Mouse (Mus musculus) CD4-positive, CD25-positive, alpha-beta regulatory T cell, adult 2 months (primary cell): ENCODE results near the gene Ppp2r1b.
"Not testable (repeated sequence)": the region's sequence is repeated elsewhere in the genome, so short reads cannot be mapped to it uniquely, and the experiment has no call there.

Source experiments
- DNase-seq: peaks from one replicate; pipeline ENCODE4 v3.0.0-alpha.2; 2012; ENCODE audit warnings: low read depth, low spot score

The Ppp2r1b gene

DNA sequence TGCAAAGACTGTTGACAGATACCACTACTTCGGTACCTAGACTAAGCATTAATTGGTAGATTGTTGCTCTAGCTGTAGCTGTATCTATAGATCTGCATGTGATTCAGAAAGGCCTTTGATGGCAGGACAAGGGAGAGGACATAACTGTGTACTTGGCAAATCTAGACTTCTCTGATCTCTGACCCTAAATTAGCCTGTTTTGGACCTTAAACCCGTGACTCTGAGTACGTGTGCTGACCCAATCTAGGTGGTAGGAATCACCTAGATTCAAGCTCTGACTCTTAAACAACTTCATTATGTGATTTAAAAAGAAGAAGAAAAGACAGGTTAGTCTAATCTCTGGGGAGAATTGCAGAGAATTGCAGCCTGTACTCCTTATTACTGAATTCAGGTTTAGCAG lies at the start of gene Ppp2r1b:
Ppp2r1b (plus strand) TSS at position 221 of the 400 bp plus-strand sequence.
- DNase-seq: no peak

DNA sequence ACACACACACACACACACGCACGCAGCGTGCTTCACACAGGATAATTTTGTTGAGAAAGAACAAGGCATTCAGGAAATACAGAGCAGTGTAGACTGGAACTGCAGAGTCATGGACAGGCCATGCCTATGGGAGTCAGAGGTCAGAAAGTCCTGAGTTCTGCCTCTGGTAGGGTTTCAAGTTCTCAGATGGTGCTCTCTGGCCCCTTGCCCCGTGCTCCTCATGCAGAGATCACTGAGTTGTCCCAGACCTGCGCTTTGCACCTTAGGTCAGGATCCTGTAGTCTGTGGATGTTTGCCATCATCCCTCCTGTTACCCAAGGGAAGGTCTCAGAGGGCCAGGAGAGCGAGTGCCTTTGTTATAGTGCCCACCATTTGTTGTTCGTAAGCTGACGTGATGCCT lies 48.3 kb upstream of the Ppp2r1b start:
- DNase-seq: no peak

DNA sequence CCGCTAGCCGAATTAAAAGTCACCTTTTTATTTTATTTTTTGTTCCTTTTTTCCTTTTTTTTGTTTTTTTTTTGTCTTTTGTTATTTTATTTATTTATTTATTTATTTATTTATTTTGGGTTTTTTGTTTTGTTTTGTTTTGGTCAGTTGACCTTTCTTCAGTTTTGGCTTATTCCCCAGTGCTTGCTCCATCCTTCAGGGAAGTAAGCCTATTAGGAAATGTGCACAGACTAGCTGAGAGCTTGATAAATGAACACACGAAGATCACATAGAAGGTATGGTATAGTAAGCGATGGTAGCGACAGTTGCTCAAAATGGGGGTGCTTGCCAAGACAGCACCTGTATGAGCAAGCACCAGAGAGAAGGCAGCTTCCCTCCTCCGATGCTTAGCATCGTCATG lies 47.5 kb upstream of the Ppp2r1b start:
- DNase-seq: no peak

DNA sequence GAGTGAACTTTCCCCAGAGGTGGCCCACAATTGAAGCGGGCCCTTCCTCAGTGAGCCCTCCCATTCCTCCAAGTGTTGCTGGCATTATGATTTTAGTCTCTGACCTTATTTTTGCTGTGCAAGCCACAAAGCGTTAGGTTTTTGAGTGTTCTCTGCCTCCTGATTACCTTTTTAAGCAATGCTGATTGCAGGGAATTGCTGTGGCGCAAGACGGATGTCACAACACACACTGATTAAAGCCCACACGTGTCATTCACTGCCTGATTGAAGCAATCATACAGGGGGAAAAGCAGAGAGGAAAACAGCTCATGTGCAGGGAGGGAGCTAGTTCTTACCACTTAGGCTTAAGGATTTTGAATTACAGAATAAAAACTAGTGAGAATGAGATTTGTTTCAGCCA lies 46.7 kb upstream of the Ppp2r1b start:
- no peak for DNase-seq

DNA sequence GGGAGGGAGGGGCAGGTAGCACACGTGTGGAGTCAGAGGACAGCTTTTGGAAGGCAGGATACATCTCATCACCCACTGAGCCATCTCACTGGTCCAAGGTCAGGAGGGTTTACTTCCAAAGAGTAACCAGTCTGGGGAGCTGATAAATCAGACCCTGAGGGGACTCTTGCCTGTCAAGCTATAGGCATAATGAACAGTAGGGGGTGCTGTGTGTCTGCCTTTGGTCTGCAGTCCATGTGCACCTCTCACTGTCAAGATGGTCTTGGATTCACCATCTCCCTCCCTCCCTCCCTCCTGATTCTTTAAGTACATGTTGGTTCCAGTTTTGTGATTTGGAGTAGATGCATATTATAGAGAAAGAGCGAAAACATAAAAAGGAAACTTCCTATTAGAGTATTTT lies 44.1 kb upstream of the Ppp2r1b start:
- DNase-seq: peak; percentile 84

DNA sequence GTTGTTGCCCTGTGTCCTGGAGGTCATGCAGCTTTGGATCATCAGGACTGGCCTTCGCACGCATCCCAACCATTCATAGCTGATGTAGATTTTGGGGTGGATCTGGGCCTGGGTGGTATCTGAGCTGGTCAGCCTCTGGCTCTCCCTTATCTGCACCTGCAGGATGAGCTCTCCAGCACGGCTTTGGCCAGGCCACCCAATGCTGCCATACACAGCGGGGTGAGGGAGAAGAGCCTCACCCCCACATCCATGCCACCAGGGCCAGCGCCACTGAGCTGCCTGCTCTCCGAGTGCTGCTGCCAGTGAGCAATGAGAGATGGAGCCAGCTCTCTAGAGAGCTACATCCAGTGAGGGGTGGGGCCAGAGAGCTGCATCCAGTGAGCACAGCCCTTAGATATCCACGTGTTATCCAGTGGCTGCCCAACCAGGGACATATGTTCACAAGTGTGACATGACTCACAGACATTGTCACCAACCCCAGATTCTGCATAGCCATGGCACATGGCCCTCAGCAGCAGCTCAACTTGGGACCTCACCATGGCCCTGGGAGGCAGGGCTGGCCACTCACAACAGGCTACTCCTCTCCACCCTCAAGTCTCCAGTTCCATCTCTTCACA lies 41.9 kb upstream of the Ppp2r1b start:
- DNase-seq: no peak

DNA sequence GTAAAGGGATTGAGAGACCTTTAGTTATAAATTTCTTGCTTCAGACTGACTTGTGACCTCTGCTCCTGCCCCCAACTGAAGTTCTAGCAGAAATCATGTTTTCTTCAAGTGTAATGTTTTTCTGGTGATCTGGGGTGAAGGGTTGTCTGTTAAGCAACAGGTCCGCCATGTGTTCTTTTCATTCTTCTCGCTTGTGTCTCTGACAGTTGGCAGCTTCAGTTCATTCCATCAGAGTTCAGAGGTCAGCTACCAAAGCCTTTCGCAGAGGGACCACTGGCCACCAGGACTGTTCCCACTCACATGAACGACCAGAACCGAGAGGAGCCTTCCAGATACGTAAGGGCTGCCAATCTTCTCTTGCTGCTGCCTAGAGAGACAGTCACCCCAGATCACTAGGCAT lies 36.6 kb upstream of the Ppp2r1b start:
- no peak for DNase-seq

DNA sequence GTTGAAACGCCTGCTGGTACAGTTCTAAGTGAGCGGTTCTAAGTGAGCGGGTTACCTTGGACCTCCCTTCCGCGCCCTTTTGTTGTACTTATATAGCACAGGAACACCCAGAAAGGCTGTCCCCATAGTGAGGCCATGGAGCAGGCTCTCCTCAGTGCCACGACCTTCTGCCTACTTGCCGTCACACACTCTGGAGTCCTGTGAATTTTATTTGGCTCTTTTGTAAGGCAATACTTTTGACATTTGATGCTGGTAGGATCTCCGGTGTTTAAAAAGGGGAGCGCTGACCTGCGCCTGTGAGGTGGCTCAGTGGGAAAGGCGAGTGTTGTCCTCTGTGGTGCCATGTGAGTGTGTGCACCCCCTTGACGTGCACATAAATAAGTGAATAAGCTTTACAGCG lies 36.0 kb upstream of the Ppp2r1b start:
- no peak for DNase-seq

DNA sequence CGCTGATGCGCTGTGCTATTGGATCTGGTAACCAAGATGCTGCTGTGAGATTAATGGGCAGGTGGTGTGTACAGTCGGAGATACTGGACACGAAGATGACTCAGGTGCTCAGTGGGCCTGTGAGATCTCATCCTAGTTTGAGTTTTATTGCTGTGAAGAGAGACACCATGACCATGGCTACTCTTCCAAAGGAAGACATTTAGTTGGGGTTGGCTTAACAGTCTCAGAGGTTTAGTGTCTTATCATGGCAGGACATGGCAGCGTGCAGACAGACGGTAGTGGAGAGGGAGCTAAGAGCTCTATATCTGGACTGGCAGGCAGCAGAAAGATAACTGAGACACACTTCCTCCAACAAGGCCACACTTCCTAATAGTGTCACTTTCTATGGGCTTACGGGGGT lies 33.9 kb upstream of the Ppp2r1b start:
- DNase-seq: no peak

DNA sequence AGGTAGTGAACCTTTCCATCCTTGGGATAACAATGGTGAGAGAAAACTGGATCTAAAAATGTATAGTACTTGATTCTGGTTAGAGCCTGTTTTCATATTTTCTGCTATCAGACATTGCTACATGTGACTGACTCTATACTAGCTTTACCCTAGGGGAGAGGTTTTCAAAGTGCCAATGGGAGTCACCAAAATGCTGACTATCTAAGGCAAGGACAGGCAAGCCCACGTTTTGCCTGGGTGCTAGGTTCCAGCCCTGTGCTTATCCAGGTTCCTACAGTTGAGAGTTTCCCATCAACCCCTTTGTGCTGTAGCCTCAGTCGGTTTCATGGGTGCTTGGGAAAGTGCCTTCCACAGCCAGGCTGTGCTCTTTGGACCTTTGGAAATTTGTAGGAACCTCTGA lies 33.4 kb upstream of the Ppp2r1b start:
- no peak for DNase-seq

DNA sequence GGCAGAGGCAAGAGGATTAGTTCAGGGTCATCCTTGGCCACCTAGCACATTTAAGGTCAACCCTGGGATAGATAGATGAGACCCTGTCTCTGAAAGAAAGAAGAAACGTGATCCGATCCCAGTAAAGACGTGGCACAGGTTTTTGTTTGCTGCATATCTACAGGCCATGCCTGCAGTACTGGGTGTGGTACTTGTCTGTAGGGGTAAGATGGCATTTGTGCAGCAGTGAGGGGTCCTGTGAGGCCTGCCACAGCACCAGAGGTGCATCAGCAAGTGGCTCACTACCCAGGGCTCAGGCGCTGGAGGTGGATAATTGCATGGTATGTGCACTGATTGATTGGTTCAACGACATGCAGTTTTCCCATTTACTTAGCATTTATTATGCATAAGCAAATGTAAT lies 31.3 kb upstream of the Ppp2r1b start:
- DNase-seq: no peak

DNA sequence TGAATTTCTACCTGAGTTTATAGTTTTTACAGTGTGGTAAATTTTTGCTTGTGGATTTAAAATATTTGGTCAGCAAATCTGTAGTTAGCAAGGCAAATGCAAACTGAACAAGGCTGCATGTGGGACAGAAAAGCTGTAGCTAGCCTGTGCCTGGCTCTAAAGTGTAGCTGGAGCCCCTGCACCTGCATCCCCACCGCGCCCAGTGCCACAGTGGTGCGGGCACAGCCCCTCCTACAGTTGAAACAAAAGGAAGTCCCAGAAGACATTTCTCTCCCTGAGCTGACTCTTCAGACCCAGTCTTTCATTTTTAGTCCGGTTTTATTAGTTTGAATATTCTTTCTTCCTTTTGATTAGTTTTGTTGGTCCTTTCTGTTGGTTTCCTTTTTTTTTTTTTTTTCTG lies 29.4 kb upstream of the Ppp2r1b start:
- DNase-seq: no peak

DNA sequence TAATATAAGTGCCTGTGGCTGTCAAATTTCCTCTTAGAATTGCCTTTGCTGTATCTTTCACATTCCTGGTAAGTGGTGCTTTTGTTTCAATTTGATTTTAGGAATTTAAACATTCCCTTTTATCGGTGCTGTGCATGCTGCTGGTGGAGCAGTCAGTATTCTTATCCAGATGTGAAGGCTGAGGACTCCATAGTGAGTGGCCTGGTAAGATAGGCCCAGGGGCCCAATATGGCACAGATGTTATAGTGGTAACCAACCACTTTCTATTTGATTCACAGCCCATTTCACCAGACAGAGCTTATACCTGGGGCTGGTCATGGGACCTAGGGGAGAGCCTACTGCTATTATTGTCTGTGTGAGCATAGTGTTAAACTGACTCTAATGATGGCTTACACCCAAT lies 28.6 kb upstream of the Ppp2r1b start:
- no peak for DNase-seq

DNA sequence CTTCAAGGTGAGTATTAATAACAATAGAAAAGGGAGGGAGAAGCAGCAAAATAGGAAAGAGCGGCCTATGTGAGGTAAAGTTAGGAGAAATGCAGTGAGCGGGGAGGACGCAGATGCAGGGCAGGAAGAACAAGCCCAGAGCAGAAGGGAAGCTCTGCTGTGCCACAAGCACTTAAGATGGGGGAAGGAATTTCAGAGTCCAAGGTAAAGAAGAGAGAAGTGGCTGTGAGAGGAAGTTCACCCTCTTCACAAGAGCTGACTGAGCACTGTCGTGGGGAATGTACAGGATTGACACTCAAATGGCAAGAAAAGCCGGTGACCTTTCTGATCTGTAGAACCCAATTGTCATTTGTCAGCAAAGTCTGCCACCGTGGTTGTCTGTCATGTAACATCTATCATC lies 27.1 kb upstream of the Ppp2r1b start:
- DNase-seq: no peak

DNA sequence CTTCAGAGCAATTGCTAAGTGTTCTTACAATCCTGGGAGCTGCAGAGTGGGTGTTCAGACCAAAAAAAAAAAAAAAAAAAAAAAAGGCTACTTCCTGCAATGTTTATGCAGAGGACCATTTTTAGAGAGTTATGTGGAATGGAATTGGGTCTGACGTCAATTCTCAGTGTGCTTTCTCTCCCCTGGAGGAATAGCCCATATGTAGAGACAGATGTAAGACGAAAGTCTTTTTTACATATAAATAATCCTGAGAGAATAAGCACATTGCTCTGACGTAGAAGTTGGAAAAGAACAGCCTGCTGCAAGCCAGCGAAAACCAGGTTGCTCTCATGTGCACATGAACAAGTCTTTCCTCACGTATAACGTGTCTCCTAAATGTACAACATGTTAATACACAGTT lies 25.4 kb upstream of the Ppp2r1b start:
- no peak for DNase-seq

DNA sequence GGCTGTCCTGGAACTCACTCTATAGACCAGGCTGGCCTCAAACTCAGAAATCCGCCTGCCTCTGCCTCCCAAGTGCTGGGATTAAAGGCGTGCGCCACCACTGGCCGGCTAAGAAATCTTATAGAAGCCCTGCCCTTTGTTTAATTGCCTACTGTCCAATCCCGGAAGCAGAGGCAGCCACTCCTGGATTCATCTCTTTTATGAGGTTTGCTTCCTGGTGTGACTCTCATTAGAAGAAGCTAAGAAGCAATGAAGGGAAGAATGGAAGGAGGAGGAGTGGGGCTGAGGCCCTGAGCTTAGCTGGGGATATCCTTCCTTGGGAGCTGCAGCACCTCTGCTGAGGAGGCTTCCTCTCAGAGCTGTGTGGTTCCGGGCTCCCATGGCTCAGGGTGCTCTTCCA lies 23.4 kb upstream of the Ppp2r1b start:
- DNase-seq: no peak

DNA sequence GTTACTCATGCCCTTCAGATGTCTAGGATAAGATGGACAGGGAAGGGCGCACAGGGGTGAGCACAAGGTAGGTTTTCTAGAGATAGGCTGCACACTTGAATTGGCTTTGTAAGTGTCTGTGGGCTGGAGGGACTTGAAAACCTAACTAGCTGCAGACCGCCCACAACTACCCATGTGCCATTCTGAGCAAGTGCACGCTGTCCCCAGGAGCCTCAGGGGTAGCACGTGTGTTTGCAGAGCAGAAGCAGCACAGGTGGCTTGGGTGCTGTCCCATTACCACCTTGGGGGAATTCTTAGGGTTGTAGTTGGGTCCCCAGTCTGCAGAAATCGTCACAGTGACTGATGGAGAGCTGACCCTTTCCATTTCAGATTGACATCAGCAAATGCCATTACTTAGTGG lies 22.9 kb upstream of the Ppp2r1b start:
- no peak for DNase-seq

DNA sequence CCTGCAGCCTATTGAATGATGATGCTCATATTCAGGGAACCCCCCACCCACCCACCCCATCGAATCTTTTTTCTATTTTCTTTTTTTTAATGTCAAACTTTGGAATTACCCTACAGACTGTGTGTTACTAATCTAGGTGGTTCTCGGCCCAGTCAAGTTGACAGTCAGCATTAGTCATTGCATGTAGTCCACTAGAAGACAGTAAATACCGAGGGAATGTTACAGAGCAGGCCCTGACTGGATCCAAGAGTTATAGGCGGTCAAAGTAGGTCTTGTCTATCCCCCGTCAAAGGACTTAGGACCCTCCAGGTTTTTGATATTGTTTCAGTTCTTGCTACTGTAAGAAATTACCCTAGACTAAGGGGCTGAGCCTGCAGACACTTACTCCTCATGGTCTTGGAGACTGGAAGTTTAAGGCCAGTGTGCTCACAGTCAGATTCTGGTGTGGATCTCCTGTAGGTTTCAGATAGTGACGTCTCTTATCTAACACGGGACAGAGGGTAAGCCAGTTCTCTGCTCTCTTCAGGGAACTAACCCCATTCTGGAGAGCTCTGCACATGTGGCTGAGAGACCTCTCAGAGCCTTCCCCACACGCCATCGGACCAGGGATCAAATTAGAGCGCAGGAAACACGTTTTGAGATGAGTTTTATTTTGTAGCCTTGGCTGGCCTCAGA lies 21.2 kb upstream of the Ppp2r1b start:
- no peak for DNase-seq

DNA sequence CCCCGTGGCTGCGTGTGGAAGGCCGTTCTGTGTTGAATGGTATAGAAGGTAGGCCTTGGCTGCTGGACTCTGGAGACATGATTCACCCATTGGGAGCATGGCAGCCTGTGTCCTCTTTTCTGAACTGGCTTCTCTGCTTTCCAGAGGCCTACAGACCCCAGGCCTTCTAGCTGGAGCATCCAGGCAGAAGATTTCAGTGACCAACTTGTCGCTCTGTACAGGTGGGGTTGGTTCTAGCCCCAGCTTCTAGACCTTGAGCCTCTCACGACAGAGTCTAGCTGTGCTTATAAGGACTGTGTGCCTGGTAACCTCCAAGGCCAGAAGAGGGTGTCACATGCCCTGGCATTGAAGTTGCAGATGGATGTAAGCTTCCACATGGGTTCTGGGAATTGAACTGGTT lies 13.6 kb upstream of the Ppp2r1b start:
- no peak for DNase-seq

DNA sequence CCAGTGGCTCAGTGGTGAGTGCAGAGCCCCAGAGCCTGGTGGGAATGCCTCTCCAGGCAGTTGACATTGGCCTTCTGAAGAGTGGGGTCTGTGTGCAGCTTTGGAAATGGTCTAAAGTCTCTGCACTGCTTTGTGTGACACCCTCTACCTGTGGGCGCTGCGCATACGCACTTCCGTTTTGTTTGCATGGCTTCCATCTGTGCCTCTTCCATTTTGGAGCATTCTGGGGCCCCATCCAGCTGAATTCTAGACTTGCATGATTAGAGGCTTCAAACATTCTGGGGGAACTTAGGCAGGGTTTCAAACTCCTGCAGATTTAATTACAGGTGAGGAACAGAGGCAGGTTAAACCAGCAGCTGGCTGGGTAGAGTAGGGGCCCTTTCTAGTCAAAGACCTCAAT lies 12.9 kb upstream of the Ppp2r1b start:
- DNase-seq: no peak

DNA sequence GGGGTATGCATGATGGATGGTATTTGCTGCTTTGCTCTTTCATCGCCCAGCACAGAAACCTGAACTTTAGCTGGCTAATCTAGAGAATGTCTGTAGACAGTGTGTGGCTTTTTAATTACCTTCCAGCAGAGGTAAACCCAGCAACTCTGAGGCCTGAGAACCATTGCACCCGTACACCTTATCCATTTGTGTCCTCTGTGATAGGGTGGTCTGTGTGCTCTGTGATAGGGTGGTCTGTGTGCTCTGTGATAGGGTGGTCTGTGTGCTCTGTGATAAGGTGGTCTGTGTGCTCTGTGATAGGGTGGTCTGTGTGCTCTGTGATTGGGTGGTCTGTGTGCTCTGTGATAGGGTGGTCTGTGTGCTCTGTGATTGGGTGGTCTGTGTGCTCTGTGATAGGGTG lies 12.5 kb upstream of the Ppp2r1b start:
- not testable (repeated sequence) for DNase-seq

DNA sequence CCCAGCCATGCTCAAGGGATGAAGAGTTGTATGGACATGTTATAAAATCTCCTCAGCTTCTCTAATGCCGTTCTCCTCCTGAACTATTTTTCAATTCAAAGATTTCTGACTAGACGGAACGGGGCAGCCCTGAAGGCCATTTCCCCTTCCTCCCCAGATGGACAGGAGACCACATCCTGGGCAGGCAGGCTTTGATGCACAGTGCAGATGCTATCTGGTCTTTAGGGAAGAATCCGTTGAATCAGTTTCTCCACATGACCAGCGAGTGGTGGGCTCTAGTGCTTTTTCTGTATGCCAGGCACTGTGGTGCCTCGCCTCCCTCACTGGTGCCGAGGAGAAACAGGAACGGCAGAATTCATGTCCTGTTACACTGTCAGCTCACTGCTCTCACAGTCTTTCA lies 11.3 kb upstream of the Ppp2r1b start:
- DNase-seq: no peak

DNA sequence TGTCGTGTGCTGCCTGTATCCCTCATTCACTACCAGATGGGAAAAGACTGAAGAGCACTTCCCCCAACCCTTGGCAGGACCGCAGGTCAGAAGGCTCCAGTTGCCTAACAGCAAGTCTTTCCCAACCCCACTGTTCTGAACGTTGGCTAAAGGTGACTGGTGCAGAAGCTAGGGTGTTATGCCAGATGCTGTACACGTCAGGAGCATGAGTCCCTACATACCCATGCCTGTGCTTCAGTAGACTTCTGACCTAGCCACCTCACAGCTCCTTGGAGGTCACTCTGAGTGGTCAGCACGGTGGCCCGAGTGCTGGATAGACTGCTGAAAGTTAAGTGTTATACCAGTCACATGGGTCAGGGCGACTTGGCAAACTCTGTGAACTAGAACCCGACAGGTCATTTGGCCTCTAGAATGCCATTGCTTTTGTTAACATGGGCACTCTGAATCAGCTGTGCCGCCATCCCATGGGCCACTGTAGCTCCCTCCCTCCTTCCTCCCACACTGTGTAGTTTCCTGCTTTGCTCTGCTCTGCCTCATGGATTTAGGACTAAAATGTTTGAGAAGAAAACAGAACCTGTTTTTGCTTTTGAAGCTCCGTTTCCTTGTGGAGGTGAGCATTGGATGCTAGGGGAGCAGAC lies 9.9 kb upstream of the Ppp2r1b start:
- no peak for DNase-seq
